Mouse (Mus musculus) kidney, postnatal 0 days (tissue): ENCODE measurements at regions not wholly inside any gene's neighbourhood (a gene's known extent, or its start where the extent isn't known, plus 50 kb on each side); places are given as distances from the start of the nearest gene placed in this dataset.

Experiments used
- ATAC-seq: fragments of 200-750 bp; cut with Nextera tagmentation; replicated peaks from 2 replicates; pipeline ENCODE4 v1.8.0; 2017; ENCODE audit warnings: low read depth, moderate number of reproducible peaks, moderate TSS enrichment, moderate library complexity; ENCODE audit not compliant: low FRiP score
- DNase-seq: peaks from one replicate; pipeline ENCODE4 v3.0.0-alpha.2; 2016; ENCODE audit warnings: low spot score
- H3K27ac ChIP-seq: fragments of 300-500 bp; sonication (generic); 2 replicates; pipeline ENCODE4 v1.5.1; 2014; ENCODE audit warnings: mild to moderate bottlenecking
- H3K27me3 ChIP-seq: fragments of 300-500 bp; sonication (generic); 2 replicates; pipeline ENCODE4 v1.6.1; 2014; ENCODE audit warnings: low read length, mixed read lengths; ENCODE audit not compliant: insufficient read depth
- H3K36me3 ChIP-seq: fragments of 300-500 bp; sonication (generic); 2 replicates; pipeline ENCODE4 v1.6.1; 2014; ENCODE audit warnings: low read length, mixed read lengths; ENCODE audit not compliant: insufficient read depth
- H3K4me1 ChIP-seq: fragments of 300-500 bp; sonication (generic); replicated peaks from 2 replicates; pipeline ENCODE4 v1.6.1; 2014; ENCODE audit warnings: antibody characterized with exemption, low read length, mixed read lengths; ENCODE audit not compliant: insufficient read depth
- H3K4me2 ChIP-seq: fragments of 300-500 bp; sonication (generic); 2 replicates; pipeline ENCODE4 v1.6.1; 2014; ENCODE audit warnings: mild to moderate bottlenecking, low read length, moderate library complexity, mixed read lengths
- H3K4me3 ChIP-seq: fragments of 300-500 bp; sonication (generic); replicated peaks from 2 replicates; pipeline ENCODE4 v1.5.1; 2014; ENCODE audit warnings: low read depth, low read length
- H3K9ac ChIP-seq: fragments of 300-500 bp; sonication (generic); 2 replicates; pipeline ENCODE4 v1.6.1; 2014; ENCODE audit warnings: low read depth, low read length
- H3K9me3 ChIP-seq: fragments of 300-500 bp; sonication (generic); replicated peaks from 2 replicates; pipeline ENCODE4 v1.6.1; 2016; ENCODE audit warnings: low read length, inconsistent platforms, mixed read lengths
- CTCF ChIP-seq: IDR thresholded peaks from 2 replicates; pipeline ENCODE4 v1.5.1; 2016; ENCODE audit warnings: antibody characterized with exemption, low read depth, mild to moderate bottlenecking, moderate library complexity
- WGBS: fragments of 180-500 bp; shearing (Covaris S2); extraction: QIAGEN DNeasy Blood & Tissue Kit; methylation state at CpG from one replicate; pipeline ENCODE4 v1.1.7; 2014; 5-methylcytosine and 5-hydroxymethylcytosine counted together

- Histone ChIP-seq H3K4me3 (no peak overlapping the region), H3K4me2 (0 out of 2 replicates have a peak overlapping the region, but pooled peaks have one; percentile 21), H3K9me3 (no peaks in the 10 kb centered on the region), H3K27me3 (no peaks in the 10 kb centered on the region), H3K4me1 (no peaks in the 10 kb centered on the region), H3K27ac (no peak overlapping the region), H3K36me3 (no peaks in the 10 kb centered on the region), H3K9ac (no peak overlapping the region)
- peak; percentile 85 for TF ChIP-seq CTCF
- peak; percentile 50 for DNase-seq
- no peak for ATAC-seq
- 33% methylated on average over 7 of the region's 7 CpGs for WGBS
Measured at GRCm38 (mm10) chr19:28758854-28759253, 76.0 kb upstream of the Slc1a1 start.

- no peak overlapping the region for H3K27ac ChIP-seq
- ATAC-seq, result no peak
- H3K36me3 ChIP-seq, result no peaks in the 10 kb centered on the region
- H3K4me2 ChIP-seq, result no peak overlapping the region
- no peak for TF ChIP-seq CTCF
- no peak for DNase-seq
- H3K9me3 ChIP-seq, result no peaks in the 10 kb centered on the region
- 76% methylated on average over 11 of the region's 11 CpGs for WGBS
- H3K27me3 ChIP-seq, result no peaks in the 10 kb centered on the region
- H3K4me1 ChIP-seq, result no peaks in the 10 kb centered on the region
- no peak overlapping the region for H3K9ac ChIP-seq
- H3K4me3 ChIP-seq, result no peak overlapping the region
Measured at GRCm38 (mm10) chr19:28764795-28765360, 70.0 kb upstream of the Slc1a1 start.

- H3K36me3 ChIP-seq, result no peaks in the 10 kb centered on the region
- no peak for ATAC-seq
- H3K4me3 ChIP-seq, result no peak overlapping the region
- peak; percentile 76 for DNase-seq
- H3K4me2 ChIP-seq, result no peak overlapping the region
- no peaks in the 10 kb centered on the region for H3K4me1 ChIP-seq
- no peaks in the 10 kb centered on the region for H3K27me3 ChIP-seq
- H3K27ac ChIP-seq, result no peak overlapping the region
- H3K9ac ChIP-seq, result no peak overlapping the region
- H3K9me3 ChIP-seq, result no peaks in the 10 kb centered on the region
- 30% methylated on average over 5 of the region's 5 CpGs for WGBS
- peak; percentile 73 for TF ChIP-seq CTCF
Measured at GRCm38 (mm10) chr19:28768218-28768617, 66.6 kb upstream of the Slc1a1 start.

GRCm38 (mm10) chr19:28770419-28770818, 64.4 kb upstream of the Slc1a1 start:
- DNase-seq, result no peak
- ATAC-seq, result no peak
- Histone ChIP-seq H3K27ac (no peak overlapping the region), H3K4me3 (no peak overlapping the region), H3K4me1 (no peaks in the 10 kb centered on the region), H3K27me3 (no peaks in the 10 kb centered on the region), H3K4me2 (no peak overlapping the region), H3K36me3 (no peaks in the 10 kb centered on the region), H3K9ac (no peak overlapping the region), H3K9me3 (no peaks in the 10 kb centered on the region)
- no peak for TF ChIP-seq CTCF
- 77% methylated on average over 12 of the region's 12 CpGs for WGBS

- H3K27ac ChIP-seq, result no peak overlapping the region
- H3K27me3 ChIP-seq, result no peaks in the 10 kb centered on the region
- 36% methylated on average over 7 of the region's 7 CpGs for WGBS
- H3K4me2 ChIP-seq, result no peak overlapping the region
- ATAC-seq, result no peak
- H3K4me3 ChIP-seq, result no peak overlapping the region
- H3K9ac ChIP-seq, result no peak overlapping the region
- H3K36me3 ChIP-seq, result no peaks in the 10 kb centered on the region
- no peak for TF ChIP-seq CTCF
- H3K4me1 ChIP-seq, result no peaks in the 10 kb centered on the region
- DNase-seq, result no peak
- no peaks in the 10 kb centered on the region for H3K9me3 ChIP-seq
Measured at GRCm38 (mm10) chr19:28771836-28772235, 63.0 kb upstream of the Slc1a1 start.

GRCm38 (mm10) chr19:28772840-28773570, 61.8 kb upstream of the Slc1a1 start:
- Histone ChIP-seq H3K9me3 (no peaks in the 10 kb centered on the region), H3K36me3 (no peaks in the 10 kb centered on the region), H3K4me2 (no peak overlapping the region), H3K27ac (no peak overlapping the region), H3K9ac (no peak overlapping the region), H3K4me1 (no peaks in the 10 kb centered on the region), H3K4me3 (no peak overlapping the region), H3K27me3 (no peaks in the 10 kb centered on the region)
- WGBS, result 51% methylated on average over 9 of the region's 9 CpGs
- no peak for ATAC-seq
- peak; percentile 51 for DNase-seq
- no peak for TF ChIP-seq CTCF

GRCm38 (mm10) chr19:28776868-28777267, 58.0 kb upstream of the Slc1a1 start:
- no peak overlapping the region for H3K4me2 ChIP-seq
- H3K4me1 ChIP-seq, result no peaks in the 10 kb centered on the region
- peak; percentile 90 for DNase-seq
- H3K27me3 ChIP-seq, result no peaks in the 10 kb centered on the region
- H3K9me3 ChIP-seq, result no peaks in the 10 kb centered on the region
- peak; percentile 33; the same call in 1 of the 2 replicates for ATAC-seq
- no peak overlapping the region for H3K9ac ChIP-seq
- no peak overlapping the region for H3K27ac ChIP-seq
- peak; percentile 73 for TF ChIP-seq CTCF
- H3K4me3 ChIP-seq, result no peak overlapping the region
- 26% methylated on average over 4 of the region's 4 CpGs for WGBS
- H3K36me3 ChIP-seq, result no peaks in the 10 kb centered on the region
